In the genomic region with DNA sequence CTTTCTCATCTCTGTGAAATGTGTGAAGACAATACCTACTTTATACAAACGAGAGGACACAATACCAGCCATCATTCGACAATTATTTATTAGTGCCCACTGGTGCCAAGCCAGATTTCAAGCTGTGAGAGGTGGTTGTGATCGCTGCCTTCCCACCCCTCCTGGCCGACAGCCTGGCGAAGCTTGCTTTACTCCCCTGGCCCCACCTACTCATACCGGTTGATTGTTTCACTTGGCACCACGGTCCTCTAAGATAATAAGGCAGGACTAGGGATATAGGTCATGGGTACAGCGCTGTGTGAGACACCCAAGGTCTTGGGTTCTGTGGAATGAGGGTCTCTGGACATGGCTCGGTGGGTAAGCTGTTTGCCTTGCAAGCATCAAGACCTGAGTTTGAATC, we compare ENCODE assay signal across 22 mouse cellular contexts. TPM values are rescaled to one million over a fixed set of nuclear protein-coding genes. Genes with fewer than 3 reads are reported as not detected.
DNase-seq lines count a peak whose midpoint lies in the region; ATAC-seq and TF ChIP-seq lines count a peak whose summit lies in the region.
"Had no signal": no experiment of that assay in that cellular context is flagged by ENCODE, and none has a peak within 500 bp of the region (broad histone marks: within the 10 kb centered on the region; RNA-seq: fewer than 3 reads in every experiment).

No protein-coding gene starts in this region.

- H3K9me3 ChIP-seq in heart, postnatal 0 days (replicated peaks; ENCODE audit: control insufficient read depth, low read length) = no peaks in the 10 kb centered on the region
- no peaks in the 10 kb centered on the region for H3K9me3 ChIP-seq in forebrain, embryonic 10.5 days
- H3K9me3 ChIP-seq: forebrain, embryonic 15.5 days; hindbrain, embryonic 10.5 days; limb, embryonic 10.5 days; liver, embryonic 13.5 days; neural tube, embryonic 15.5 days had no signal

- H3K36me3 ChIP-seq in heart, adult 2 months (ENCODE audit: control insufficient read depth, insufficient read depth, low read length) = peaks cover 5% of the 10 kb centered on the region
- H3K36me3 ChIP-seq in heart, postnatal 0 days (replicated peaks; ENCODE audit: control insufficient read depth, insufficient read depth, low read length) = peaks cover 9% of the 10 kb centered on the region
- peaks cover 4% of the 10 kb centered on the region; the same call in 1 of the 2 replicates for H3K36me3 ChIP-seq in forebrain, embryonic 10.5 days (replicated peaks)
- H3K36me3 ChIP-seq: forebrain, embryonic 15.5 days; hindbrain, embryonic 10.5 days; neural tube, embryonic 15.5 days had no signal

- no peaks in the 10 kb centered on the region for H3K27me3 ChIP-seq in heart, adult 2 months (ENCODE audit: control insufficient read depth, insufficient read depth, low read length)
- H3K27me3 ChIP-seq in heart, postnatal 0 days (ENCODE audit: control insufficient read depth, insufficient read depth, low read length) = no peaks in the 10 kb centered on the region
- H3K27me3 ChIP-seq in forebrain, embryonic 10.5 days (ENCODE audit: poor library complexity, severe bottlenecking) = no peaks in the 10 kb centered on the region
- H3K27me3 ChIP-seq: forebrain, embryonic 15.5 days; liver, embryonic 13.5 days; neural tube, embryonic 15.5 days; Patski had no signal

- WGBS in heart, adult 2 months = 24% methylated on average over 9 of the region's 9 CpGs
- 81% methylated on average over 9 of the region's 9 CpGs for WGBS in bone marrow, adult 2 months
- WGBS in heart, postnatal 0 days = 21% methylated on average over 9 of the region's 9 CpGs
- WGBS in forebrain, embryonic 10.5 days = 88% methylated on average over 9 of the region's 9 CpGs

- no peak for DNase-seq in heart, adult 2 months
- DNase-seq in heart, adult 9 months (ENCODE audit: low spot score in 2 of 2) = no peak
- DNase-seq in layer of hippocampus, adult 2 months (ENCODE audit: low spot score in 2 of 2) = no peak
- no peak for DNase-seq in layer of hippocampus, postnatal 36 days
- peak; percentile 62 for DNase-seq in heart, postnatal 0 days (ENCODE audit: low spot score)
- no peak for DNase-seq in frontal cortex, adult 2 months (ENCODE audit: extremely low spot score in 1 of 2, low spot score in 1 of 2)
- DNase-seq in forebrain, embryonic 10.5 days (ENCODE audit: extremely low spot score, low spot score) = no peak
- DNase-seq: adrenal gland, postnatal 14 days; cerebellum, adult 9-10 months; gastrocnemius, postnatal 10 days; kidney, adult 18-20 months; liver, embryonic 13.5 days; right cerebral cortex, postnatal 25 days; thymus, postnatal 14 days had no signal

- H3K4me3 ChIP-seq in heart, adult 2 months = no peak overlapping the region; the same call in 1 of the 2 replicates
- H3K4me3 ChIP-seq in layer of hippocampus, adult 2 months = no peak overlapping the region
- no peak overlapping the region for H3K4me3 ChIP-seq in bone marrow, adult 2 months (replicated peaks; ENCODE audit: control insufficient read depth, low read depth, low read length)
- no peak overlapping the region for H3K4me3 ChIP-seq in heart, postnatal 0 days (ENCODE audit: low read depth, low read length)
- H3K4me3 ChIP-seq in forebrain, embryonic 10.5 days = no peak overlapping the region
- H3K4me3 ChIP-seq: forebrain, embryonic 15.5 days; hindbrain, embryonic 10.5 days; limb, embryonic 10.5 days; liver, embryonic 13.5 days; neural tube, embryonic 15.5 days had no signal

- no peak for TF ChIP-seq EP300 in heart, adult 2 months (IDR thresholded peaks at IDR 0.05; ENCODE audit: insufficient read depth, low read depth, low read length)
- no peak for TF ChIP-seq EP300 in heart, postnatal 0 days (IDR thresholded peaks at IDR 0.05; ENCODE audit: low read depth)

- H3K79me2 ChIP-seq in heart, adult 2 months (replicated peaks; ENCODE audit: control insufficient read depth, insufficient read depth, low read length) = peaks cover 5% of the 10 kb centered on the region

- H3K9ac ChIP-seq in heart, adult 2 months (ENCODE audit: low read depth, low read length) = no peak overlapping the region
- no peak overlapping the region for H3K9ac ChIP-seq in heart, postnatal 0 days (replicated peaks; ENCODE audit: low read depth, low read length)
- H3K9ac ChIP-seq: forebrain, embryonic 15.5 days; liver, embryonic 13.5 days; neural tube, embryonic 15.5 days had no signal

- ATAC-seq in heart, postnatal 0 days (ENCODE audit: insufficient read depth, low read depth) = peak; percentile 58; the same call in 1 of the 2 replicates
- ATAC-seq: forebrain, embryonic 15.5 days; Patski had no signal

- TF ChIP-seq CTCF in heart, adult 2 months (IDR thresholded peaks at IDR 0.05) = no peak
- TF ChIP-seq CTCF in layer of hippocampus, adult 2 months (conservative IDR thresholded peaks at IDR 0.05) = no peak
- no peak for TF ChIP-seq CTCF in bone marrow, adult 2 months (IDR thresholded peaks at IDR 0.05; ENCODE audit: control insufficient read depth, insufficient read depth, low read length)
- TF ChIP-seq CTCF in heart, postnatal 0 days (IDR thresholded peaks at IDR 0.05; ENCODE audit: low read depth) = no peak

- H3K4me2 ChIP-seq in heart, postnatal 0 days (ENCODE audit: low read depth, low read length) = 0 out of 2 replicates have a peak overlapping the region, but pooled peaks have one; percentile 4
- H3K4me2 ChIP-seq: forebrain, embryonic 15.5 days; liver, embryonic 13.5 days; midbrain, embryonic 11.5 days; neural tube, embryonic 15.5 days had no signal

- peak overlapping the region; percentile 83 for H3K27ac ChIP-seq in heart, adult 2 months
- H3K27ac ChIP-seq in layer of hippocampus, adult 2 months = peak overlapping the region; percentile 5; the same call in 1 of the 2 replicates
- H3K27ac ChIP-seq in bone marrow, adult 2 months (ENCODE audit: control insufficient read depth, insufficient read depth, low read depth, low read length, poor library complexity) = 0 out of 2 replicates have a peak overlapping the region, but pooled peaks have one; percentile 6
- H3K27ac ChIP-seq in heart, postnatal 0 days (ENCODE audit: low read depth) = peak overlapping the region; percentile 44; the same call in 1 of the 2 replicates
- H3K27ac ChIP-seq in forebrain, embryonic 10.5 days = no peak overlapping the region
- H3K27ac ChIP-seq: forebrain, embryonic 15.5 days; hindbrain, embryonic 10.5 days; liver, embryonic 13.5 days; macrophage had no signal

- peaks cover 39% of the 10 kb centered on the region for H3K4me1 ChIP-seq in heart, adult 2 months (ENCODE audit: control insufficient read depth, insufficient read depth, low read length)
- H3K4me1 ChIP-seq in bone marrow, adult 2 months (ENCODE audit: control insufficient read depth, insufficient read depth, low read length) = peaks cover 12% of the 10 kb centered on the region
- H3K4me1 ChIP-seq in heart, postnatal 0 days (ENCODE audit: control insufficient read depth, insufficient read depth) = peaks cover 61% of the 10 kb centered on the region
- H3K4me1 ChIP-seq in forebrain, embryonic 10.5 days = peaks cover 54% of the 10 kb centered on the region

- intact Hi-C loops in heart, adult 2 months (cut with DNase I) = no loop called here

- TF ChIP-seq POLR2A in heart, adult 2 months (IDR thresholded peaks at IDR 0.05; ENCODE audit: insufficient read depth, low read depth, low read length) = no peak
- no peak for TF ChIP-seq POLR2A in bone marrow, adult 2 months (IDR thresholded peaks at IDR 0.05; ENCODE audit: borderline replicate concordance, control insufficient read depth, low read depth, low read length)

RNA-seq across cellular contexts. Expression of gene Rassf3, which starts 55.1 kb away (rescaled TPM):
- total RNA-seq in heart, adult 2 months (2021) = 100 to 1,000 TPM; 134 to 135 TPM
- polyA plus RNA-seq in heart, adult 2 months (2012; rRNA removed) = 69.4 and 121 TPM in 2 replicates
- total RNA-seq in layer of hippocampus, adult 2 months (2021) = 1 to 10 TPM; 8.8 to 9.3 TPM
- total RNA-seq in layer of hippocampus, postnatal 36 days (2021) = 1 to 10 TPM; 8.2 to 8.9 TPM
- polyA plus RNA-seq in bone marrow, adult 2 months (2011; ENCODE audit: insufficient read depth, insufficient read length, low replicate concordance, missing spikeins) = 18.8 and 41.2 TPM in 2 replicates
- total RNA-seq in heart, postnatal 0 days (2014; rRNA removed; ENCODE audit: low replicate concordance) = 27.9 and 32.3 TPM in 2 replicates
- 22.0 and 23.4 TPM in 2 replicates for polyA plus RNA-seq in heart, postnatal 0 days (2015; fragmentation: Nextera tagmentation; extraction: Ambion mirVana)
- polyA plus RNA-seq in frontal cortex, adult 2 months (2012; rRNA removed) = 18.0 and 21.5 TPM in 2 replicates
- polyA plus RNA-seq in forebrain, embryonic 10.5 days (2016; fragmentation: Nextera tagmentation; extraction: Ambion mirVana) = 10.6 and 12.2 TPM in 2 replicates

RNA-seq across cellular contexts. Expression of gene Gns, which starts 56.1 kb away (rescaled TPM):
- 10 to 100 TPM; 82.1 to 92.2 TPM for total RNA-seq in heart, adult 2 months (2021)
- 45.5 and 55.9 TPM in 2 replicates for polyA plus RNA-seq in heart, adult 2 months (2012; rRNA removed)
- 10 to 100 TPM; 78.8 to 83.5 TPM for total RNA-seq in layer of hippocampus, adult 2 months (2021)
- 10 to 100 TPM; 77.8 to 80.3 TPM for total RNA-seq in layer of hippocampus, postnatal 36 days (2021)
- polyA plus RNA-seq in bone marrow, adult 2 months (2011; ENCODE audit: insufficient read depth, insufficient read length, low replicate concordance, missing spikeins) = 18.2 and 39.2 TPM in 2 replicates
- 50.4 and 57.5 TPM in 2 replicates for total RNA-seq in heart, postnatal 0 days (2014; rRNA removed; ENCODE audit: low replicate concordance)
- 25.2 and 26.1 TPM in 2 replicates for polyA plus RNA-seq in heart, postnatal 0 days (2015; fragmentation: Nextera tagmentation; extraction: Ambion mirVana)
- 47.2 and 50.9 TPM in 2 replicates for polyA plus RNA-seq in frontal cortex, adult 2 months (2012; rRNA removed)
- polyA plus RNA-seq in forebrain, embryonic 10.5 days (2016; fragmentation: Nextera tagmentation; extraction: Ambion mirVana) = 34.9 and 37.6 TPM in 2 replicates
